20 mouse cellular contexts compared by ENCODE assay signal in the genomic region with DNA sequence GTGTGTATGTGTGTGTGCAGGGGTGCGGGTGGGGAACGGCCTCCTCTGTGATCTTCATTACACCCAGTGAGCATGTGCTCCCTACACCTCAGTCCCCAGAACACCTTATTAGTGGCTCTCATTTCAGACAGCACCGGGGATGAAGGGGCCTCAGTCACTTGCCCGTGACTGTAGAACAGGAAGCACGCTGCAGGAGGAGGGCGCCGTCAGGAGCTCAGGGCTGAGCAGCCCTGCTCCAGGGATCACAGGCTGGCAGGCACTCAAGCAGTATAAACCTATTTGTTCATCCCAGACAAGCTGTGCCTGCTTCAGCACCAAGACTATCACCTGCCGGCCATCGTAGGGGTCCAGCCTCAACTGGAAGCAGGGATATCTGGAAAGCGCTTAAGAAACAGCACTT. TPM values are rescaled to one million over a fixed set of nuclear protein-coding genes. Genes with fewer than 3 reads are reported as not detected.
A peak's percentile ranks its signal among the peaks of the same experiment; 100 is the strongest.
DNase-seq lines count a peak whose midpoint lies in the region; ATAC-seq and TF ChIP-seq lines count a peak whose summit lies in the region.
"Had no signal": no experiment of that assay in that cellular context is flagged by ENCODE, and none has a peak within 500 bp of the region (broad histone marks: within the 10 kb centered on the region; RNA-seq: fewer than 3 reads in every experiment).

No protein-coding gene starts in this region.

- TF ChIP-seq POLR2A in kidney, adult 2 months (IDR thresholded peaks at IDR 0.05; ENCODE audit: low read depth, low read length) = no peak

- H3K9me3 ChIP-seq in kidney, embryonic 14.5 days (ENCODE audit: control insufficient read depth, low read length) = no peaks in the 10 kb centered on the region
- no peaks in the 10 kb centered on the region for H3K9me3 ChIP-seq in kidney, embryonic 16.5 days (ENCODE audit: low read length)
- H3K9me3 ChIP-seq: embryonic facial prominence, embryonic 13.5 days; embryonic facial prominence, embryonic 15.5 days; forebrain, embryonic 10.5 days; forebrain, embryonic 12.5 days had no signal

- no peak for DNase-seq in kidney, adult 9 months
- no peak for DNase-seq in kidney, adult 2 months
- DNase-seq: adrenal gland, adult 2 months; adrenal gland, postnatal 10 days; adrenal gland, postnatal 25 days; cerebellum, adult 11 months; cerebellum, adult 8-10 months; cerebellum, adult 9-11 months; cerebellum, postnatal 14 days; embryo, embryonic 11 days had no signal

- H3K4me1 ChIP-seq in kidney, embryonic 14.5 days (ENCODE audit: control insufficient read depth, insufficient read depth, low read length) = no peaks in the 10 kb centered on the region
- 0 out of 2 replicates have a peak, but pooled peaks cover 11% of the 10 kb centered on the region for H3K4me1 ChIP-seq in kidney, embryonic 16.5 days (ENCODE audit: insufficient read depth, low read length)
- peaks cover 15% of the 10 kb centered on the region; the same call in 1 of the 2 replicates for H3K4me1 ChIP-seq in kidney, adult 2 months (ENCODE audit: control insufficient read depth, insufficient read depth, low read length)
- H3K4me1 ChIP-seq: embryonic facial prominence, embryonic 13.5 days; embryonic facial prominence, embryonic 15.5 days; forebrain, embryonic 12.5 days had no signal

- WGBS in kidney, embryonic 14.5 days = 41% methylated on average over 10 of the region's 10 CpGs
- 42% methylated on average over 10 of the region's 10 CpGs for WGBS in kidney, embryonic 16.5 days
- 51% methylated on average over 10 of the region's 10 CpGs for WGBS in kidney, adult 2 months

- H3K27ac ChIP-seq in kidney, embryonic 14.5 days (ENCODE audit: low read depth, low read length) = no peak overlapping the region
- no peak overlapping the region for H3K27ac ChIP-seq in kidney, embryonic 16.5 days (ENCODE audit: low read length)
- no peak overlapping the region for H3K27ac ChIP-seq in kidney, adult 2 months (ENCODE audit: insufficient read depth, low read depth, low read length)
- H3K27ac ChIP-seq: embryonic facial prominence, embryonic 13.5 days; embryonic facial prominence, embryonic 15.5 days; forebrain, embryonic 10.5 days; forebrain, embryonic 12.5 days had no signal

- H3K4me3 ChIP-seq in kidney, embryonic 14.5 days (ENCODE audit: low read length) = no peak overlapping the region
- no peak overlapping the region for H3K4me3 ChIP-seq in kidney, embryonic 16.5 days (ENCODE audit: low read length)
- H3K4me3 ChIP-seq in kidney, adult 2 months (ENCODE audit: insufficient read depth, low read depth, low read length) = no peak overlapping the region
- H3K4me3 ChIP-seq: embryonic facial prominence, embryonic 13.5 days; embryonic facial prominence, embryonic 15.5 days; erythroblast, embryonic 14.5 days; forebrain, embryonic 10.5 days; forebrain, embryonic 12.5 days had no signal

- ATAC-seq in kidney, embryonic 14.5 days (ENCODE audit: low FRiP score, low TSS enrichment) = peak; percentile 72; the same call in 1 of the 2 replicates
- ATAC-seq in kidney, embryonic 16.5 days (ENCODE audit: low FRiP score, low TSS enrichment) = peak; percentile 79
- ATAC-seq: forebrain, embryonic 14.5 days; forebrain, embryonic 16.5 days had no signal

- no peak overlapping the region for H3K9ac ChIP-seq in kidney, embryonic 14.5 days (ENCODE audit: low read depth, low read length)
- H3K9ac ChIP-seq in kidney, embryonic 16.5 days (replicated peaks; ENCODE audit: low read length) = no peak overlapping the region
- H3K9ac ChIP-seq: embryonic facial prominence, embryonic 13.5 days; embryonic facial prominence, embryonic 15.5 days; forebrain, embryonic 12.5 days had no signal

- no peak for TF ChIP-seq CTCF in kidney, adult 2 months (conservative IDR thresholded peaks at IDR 0.05; ENCODE audit: insufficient read depth, insufficient read length, low read depth, low read length)

- H3K36me3 ChIP-seq in kidney, embryonic 14.5 days (ENCODE audit: control insufficient read depth, insufficient read depth, low read length) = peaks cover 14% of the 10 kb centered on the region
- H3K36me3 ChIP-seq in kidney, embryonic 16.5 days (ENCODE audit: insufficient read depth, low read length) = peaks cover 21% of the 10 kb centered on the region; the same call in 1 of the 2 replicates
- H3K36me3 ChIP-seq in kidney, adult 2 months (ENCODE audit: control insufficient read depth, insufficient read depth, low read length) = no peaks in the 10 kb centered on the region; the same call in 1 of the 2 replicates

- no peak overlapping the region for H3K4me2 ChIP-seq in kidney, embryonic 14.5 days (replicated peaks; ENCODE audit: low read depth, low read length)
- no peak overlapping the region for H3K4me2 ChIP-seq in kidney, embryonic 16.5 days (replicated peaks; ENCODE audit: low read depth, low read length)
- H3K4me2 ChIP-seq: embryonic facial prominence, embryonic 13.5 days; embryonic facial prominence, embryonic 15.5 days; forebrain, embryonic 12.5 days had no signal

- no peaks in the 10 kb centered on the region for H3K27me3 ChIP-seq in kidney, embryonic 14.5 days (ENCODE audit: control insufficient read depth, insufficient read depth, low read length)
- H3K27me3 ChIP-seq in kidney, embryonic 16.5 days (ENCODE audit: insufficient read depth, low read length) = no peaks in the 10 kb centered on the region
- H3K27me3 ChIP-seq in kidney, adult 2 months (replicated peaks; ENCODE audit: control insufficient read depth, insufficient read depth, low read length) = no peaks in the 10 kb centered on the region
- H3K27me3 ChIP-seq: embryonic facial prominence, embryonic 13.5 days; embryonic facial prominence, embryonic 15.5 days; forebrain, embryonic 12.5 days had no signal

RNA-seq across cellular contexts. Expression of a gene that starts 9.2 kb away (rescaled TPM):
- polyA plus RNA-seq in kidney, embryonic 14.5 days (2014; fragmentation: Nextera tagmentation; extraction: Ambion mirVana) = 10.8 and 12.1 TPM in 2 replicates
- polyA plus RNA-seq in kidney, embryonic 16.5 days (2015; fragmentation: Nextera tagmentation; extraction: Ambion mirVana) = 13.6 and 14.1 TPM in 2 replicates
- 48.2 and 55.6 TPM in 2 replicates for polyA plus RNA-seq in kidney, adult 2 months (2012; rRNA removed)

RNA-seq across cellular contexts. Expression of a gene that starts 30.0 kb away (rescaled TPM):
- 0.71 and 1.2 TPM in 2 replicates for polyA plus RNA-seq in kidney, embryonic 14.5 days (2014; fragmentation: Nextera tagmentation; extraction: Ambion mirVana)
- polyA plus RNA-seq in kidney, embryonic 16.5 days (2015; fragmentation: Nextera tagmentation; extraction: Ambion mirVana) = 3.2 and 3.6 TPM in 2 replicates
- polyA plus RNA-seq in kidney, adult 2 months (2012; rRNA removed) = 115 and 194 TPM in 2 replicates

RNA-seq across cellular contexts. Expression of a gene that starts 42.6 kb away (rescaled TPM):
- polyA plus RNA-seq in kidney, embryonic 14.5 days (2014; fragmentation: Nextera tagmentation; extraction: Ambion mirVana) = 4.6 and 5.0 TPM in 2 replicates
- polyA plus RNA-seq in kidney, embryonic 16.5 days (2015; fragmentation: Nextera tagmentation; extraction: Ambion mirVana) = 2.3 and 2.5 TPM in 2 replicates
- polyA plus RNA-seq in kidney, adult 2 months (2012; rRNA removed) = 0.07 and 0.11 TPM in 2 replicates
- polyA plus RNA-seq: C2C12; erythroblast, embryonic 14.5 days had no signal

RNA-seq across cellular contexts. Expression of a gene that starts 59.6 kb away (rescaled TPM):
- 305 and 387 TPM in 2 replicates for polyA plus RNA-seq in kidney, embryonic 14.5 days (2014; fragmentation: Nextera tagmentation; extraction: Ambion mirVana)
- polyA plus RNA-seq in kidney, embryonic 16.5 days (2015; fragmentation: Nextera tagmentation; extraction: Ambion mirVana) = 329 and 342 TPM in 2 replicates
- 161 and 203 TPM in 2 replicates for polyA plus RNA-seq in kidney, adult 2 months (2012; rRNA removed)

Comparison
In these comparisons a context has a peak if more than half of its experiments do, and no peak if none do; other contexts are left out.
1. RNA of a gene that starts 30.0 kb away (polyA plus RNA-seq): 115 to 194 TPM in kidney, adult 2 months; 3.2 to 3.6 TPM in kidney, embryonic 16.5 days and 0.71 to 1.2 TPM in kidney, embryonic 14.5 days; every median in the first group is over 10 times any median in the second.